Mouse (Mus musculus) heart, adult 11 months (tissue): Measurements from ENCODE around the gene Gm20538.
A peak's percentile ranks its signal among the peaks of the same experiment; 100 is the strongest.

ENCODE experiments used
- DNase-seq: peaks from one replicate; pipeline ENCODE4 v3.0.0; 2022

The Gm20538 gene

GRCm38 (mm10) chr19:44530018-44530417 lies 22.6 kb downstream of the Gm20538 start:
- no peak for DNase-seq

- no peak for DNase-seq
Measured at GRCm38 (mm10) chr19:44525551-44526205, 27.0 kb downstream of the Gm20538 start.

- DNase-seq, result peak; percentile 98
Measured at GRCm38 (mm10) chr19:44519152-44519551, 33.5 kb downstream of the Gm20538 start.

GRCm38 (mm10) chr19:44517996-44518768 lies 34.4 kb downstream of the Gm20538 start:
- DNase-seq, result peak; percentile 87

- peak; percentile 92 for DNase-seq
Measured at GRCm38 (mm10) chr19:44515769-44516168, 36.9 kb downstream of the Gm20538 start.

- DNase-seq, result no peak
Measured at GRCm38 (mm10) chr19:44514521-44515451, 37.8 kb downstream of the Gm20538 start.

GRCm38 (mm10) chr19:44513921-44514482 lies 38.6 kb downstream of the Gm20538 start:
- DNase-seq, result no peak

GRCm38 (mm10) chr19:44513054-44513833 lies 39.4 kb downstream of the Gm20538 start:
- no peak for DNase-seq

GRCm38 (mm10) chr19:44512601-44513000 lies 40.0 kb downstream of the Gm20538 start:
- no peak for DNase-seq

GRCm38 (mm10) chr19:44511451-44512231 lies 41.0 kb downstream of the Gm20538 start:
- peak; percentile 91 for DNase-seq

GRCm38 (mm10) chr19:44510534-44511175 lies 42.0 kb downstream of the Gm20538 start:
- DNase-seq, result no peak

- peak; percentile 73 for DNase-seq
Measured at GRCm38 (mm10) chr19:44502741-44503140, 49.9 kb downstream of the Gm20538 start.

- peak; percentile 56 for DNase-seq
Measured at GRCm38 (mm10) chr19:44501925-44502324, 50.7 kb downstream of the Gm20538 start.

GRCm38 (mm10) chr19:44500240-44500639 lies 52.4 kb downstream of the Gm20538 start:
- DNase-seq, result no peak

GRCm38 (mm10) chr19:44498936-44499335 lies 53.7 kb downstream of the Gm20538 start:
- DNase-seq, result peak; percentile 66

GRCm38 (mm10) chr19:44496941-44497340 lies 55.7 kb downstream of the Gm20538 start:
- DNase-seq, result no peak

- no peak for DNase-seq
Measured at GRCm38 (mm10) chr19:44496511-44496910, 56.1 kb downstream of the Gm20538 start.
